Mouse (Mus musculus) limb, embryonic 13.5 days (tissue): Measurements from ENCODE around the gene Grin3b. TPM values are rescaled to one million over a fixed set of nuclear protein-coding genes. Genes with fewer than 3 reads are reported as not detected.

ENCODE experiments used
- ATAC-seq: fragments of 200-750 bp; cut with Nextera tagmentation; 2 replicates; pipeline ENCODE4 v1.8.0; 2017; ENCODE audit warnings: low read depth, moderate number of reproducible peaks, moderate TSS enrichment; ENCODE audit not compliant: low FRiP score
- H3K27ac ChIP-seq: fragments of 300-500 bp; sonication (generic); 2 replicates; pipeline ENCODE4 v1.5.1; 2015; ENCODE audit warnings: inconsistent platforms, mild to moderate bottlenecking, moderate library complexity
- H3K27me3 ChIP-seq: fragments of 300-500 bp; sonication (generic); 2 replicates; pipeline ENCODE4 v1.6.1; 2015; ENCODE audit warnings: mild to moderate bottlenecking, inconsistent platforms
- H3K36me3 ChIP-seq: fragments of 300-500 bp; sonication (generic); 2 replicates; pipeline ENCODE4 v1.6.1; 2015; ENCODE audit warnings: inconsistent platforms, mild to moderate bottlenecking, moderate library complexity
- H3K4me1 ChIP-seq: fragments of 300-500 bp; sonication (generic); 2 replicates; pipeline ENCODE4 v1.6.1; 2015; ENCODE audit warnings: inconsistent platforms
- H3K4me2 ChIP-seq: fragments of 300-500 bp; sonication (generic); replicated peaks from 2 replicates; pipeline ENCODE4 v1.6.1; 2015; ENCODE audit warnings: inconsistent platforms, mild to moderate bottlenecking, moderate library complexity
- H3K4me3 ChIP-seq: fragments of 300-500 bp; sonication (generic); 2 replicates; pipeline ENCODE4 v1.5.1; 2015; ENCODE audit warnings: moderate library complexity, mild to moderate bottlenecking, inconsistent platforms
- H3K9ac ChIP-seq: fragments of 300-500 bp; sonication (generic); 2 replicates; pipeline ENCODE4 v1.6.1; 2015; ENCODE audit warnings: mild to moderate bottlenecking, inconsistent platforms
- H3K9me3 ChIP-seq: fragments of 300-500 bp; sonication (generic); 2 replicates; pipeline ENCODE4 v1.6.1; 2016; ENCODE audit warnings: inconsistent platforms
- WGBS: fragments of 180-500 bp; shearing (Covaris S2); methylation state at CpG from one replicate; pipeline ENCODE4 v1.1.7; 2015; 5-methylcytosine and 5-hydroxymethylcytosine counted together
- polyA plus RNA-seq: library from polyadenylated mRNA; unstranded; fragments of >200 nt; fragmentation: Nextera tagmentation; extraction: Ambion mirVana; gene quantifications from 2 replicates; pipeline ENCODE4 v1.2.1, GENCODE M21; 2015

Grin3b gene
- polyA plus RNA-seq, 1 experiment from 2014 or later = 0.41 TPM

DNA sequence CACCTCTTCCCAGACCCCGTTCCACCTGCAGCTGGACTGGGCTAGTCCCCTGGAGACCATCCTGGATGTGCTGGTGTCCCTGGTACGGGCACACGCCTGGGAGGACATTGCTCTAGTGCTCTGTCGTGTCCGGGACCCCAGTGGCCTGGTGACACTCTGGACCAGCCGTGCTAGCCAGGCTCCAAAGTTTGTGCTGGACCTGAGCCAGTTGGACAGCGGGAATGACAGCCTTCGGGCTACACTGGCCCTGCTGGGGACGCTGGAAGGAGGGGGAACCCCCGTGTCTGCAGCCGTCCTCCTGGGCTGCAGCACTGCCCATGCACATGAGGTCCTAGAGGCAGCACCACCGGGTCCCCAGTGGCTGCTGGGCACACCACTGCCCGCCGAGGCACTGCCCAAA, 2.3 kb downstream of the Grin3b start:
- Histone ChIP-seq H3K27me3 (peaks cover 47% of the 10 kb centered on the region), H3K36me3 (peaks cover 53% of the 10 kb centered on the region), H3K9ac (0 out of 2 replicates have a peak overlapping the region, but pooled peaks have one; percentile 31), H3K27ac (no peak overlapping the region), H3K4me1 (peaks cover 20% of the 10 kb centered on the region), H3K4me2 (no peak overlapping the region), H3K9me3 (no peaks in the 10 kb centered on the region), H3K4me3 (no peak overlapping the region)
- ATAC-seq = no peak
- WGBS = 66% methylated on average over 14 of the region's 14 CpGs

- H3K27me3 ChIP-seq = peaks cover 37% of the 10 kb centered on the region
- ATAC-seq = no peak
- H3K4me2 ChIP-seq = no peak overlapping the region
- H3K9me3 ChIP-seq = no peaks in the 10 kb centered on the region
- peaks cover 55% of the 10 kb centered on the region for H3K36me3 ChIP-seq
- H3K27ac ChIP-seq = no peak overlapping the region
- WGBS = 88% methylated on average over 21 of the region's 21 CpGs
- H3K4me1 ChIP-seq = peaks cover 18% of the 10 kb centered on the region
- H3K9ac ChIP-seq = no peak overlapping the region
- no peak overlapping the region for H3K4me3 ChIP-seq
These were observed 3.6 kb downstream of the Grin3b start for GRCm38 (mm10) chr10:79974087-79974486.

DNA sequence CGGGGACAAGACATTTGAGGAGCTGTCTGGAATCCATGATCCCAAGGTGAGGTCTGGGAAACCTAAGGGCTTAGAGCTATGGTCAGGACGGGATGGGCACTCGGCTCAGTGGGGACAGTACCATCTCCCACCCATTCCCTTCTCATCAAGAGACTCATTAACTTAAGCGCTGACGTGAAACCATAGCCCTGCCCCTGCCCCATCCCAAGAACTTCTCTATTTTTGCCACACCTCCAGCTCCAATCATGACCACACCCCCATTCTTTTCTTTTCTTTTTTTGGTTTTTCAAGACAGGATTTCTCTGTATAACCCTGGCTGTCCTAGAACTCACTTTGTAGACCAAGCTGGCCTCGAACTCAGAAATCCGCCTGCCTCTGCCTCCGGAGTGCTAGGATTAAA, 4.2 kb downstream of the Grin3b start:
- Histone ChIP-seq H3K9me3 (no peaks in the 10 kb centered on the region), H3K9ac (no peak overlapping the region), H3K27ac (no peak overlapping the region), H3K27me3 (peaks cover 32% of the 10 kb centered on the region), H3K4me3 (no peak overlapping the region), H3K4me1 (peaks cover 13% of the 10 kb centered on the region), H3K36me3 (peaks cover 60% of the 10 kb centered on the region), H3K4me2 (no peak overlapping the region)
- 93% methylated on average over 8 of the region's 8 CpGs for WGBS
- ATAC-seq = no peak

GRCm38 (mm10) chr10:79976071-79976721, 5.7 kb downstream of the Grin3b start:
- WGBS = 85% methylated on average over 28 of the region's 28 CpGs
- Histone ChIP-seq H3K4me3 (no peak overlapping the region), H3K27me3 (peaks cover 20% of the 10 kb centered on the region), H3K27ac (no peak overlapping the region), H3K36me3 (peaks cover 74% of the 10 kb centered on the region), H3K4me1 (peaks cover 11% of the 10 kb centered on the region), H3K9ac (no peak overlapping the region), H3K4me2 (no peak overlapping the region), H3K9me3 (no peaks in the 10 kb centered on the region)
- no peak for ATAC-seq

DNA sequence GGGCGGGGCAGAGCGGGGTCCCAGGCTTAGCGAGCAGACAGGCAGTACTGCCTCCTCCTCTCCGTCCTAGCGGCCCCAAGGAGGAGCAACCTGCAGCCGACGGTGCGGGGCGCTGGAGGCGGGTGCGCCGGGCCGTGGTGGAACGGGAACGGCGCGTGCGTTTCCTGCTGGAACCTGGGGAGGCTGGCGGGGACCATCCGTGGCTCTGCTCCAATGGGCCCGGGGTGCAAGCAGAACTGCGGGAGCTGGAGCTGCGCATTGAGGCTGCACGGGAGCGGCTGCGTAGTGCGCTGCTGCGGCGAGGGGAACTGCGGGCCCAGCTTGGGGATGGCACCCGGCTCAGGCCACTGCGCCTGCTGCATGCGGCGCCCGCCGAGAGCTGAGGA, 6.2 kb downstream of the Grin3b start:
- no peaks in the 10 kb centered on the region for H3K9me3 ChIP-seq
- H3K27ac ChIP-seq = no peak overlapping the region
- H3K4me3 ChIP-seq = no peak overlapping the region
- WGBS = 77% methylated on average over 36 of the region's 36 CpGs
- H3K27me3 ChIP-seq = peaks cover 15% of the 10 kb centered on the region
- no peak overlapping the region for H3K4me2 ChIP-seq
- H3K4me1 ChIP-seq = peaks cover 13% of the 10 kb centered on the region; the same call in 1 of the 2 replicates
- no peak for ATAC-seq
- no peak overlapping the region for H3K9ac ChIP-seq
- H3K36me3 ChIP-seq = peaks cover 79% of the 10 kb centered on the region

DNA sequence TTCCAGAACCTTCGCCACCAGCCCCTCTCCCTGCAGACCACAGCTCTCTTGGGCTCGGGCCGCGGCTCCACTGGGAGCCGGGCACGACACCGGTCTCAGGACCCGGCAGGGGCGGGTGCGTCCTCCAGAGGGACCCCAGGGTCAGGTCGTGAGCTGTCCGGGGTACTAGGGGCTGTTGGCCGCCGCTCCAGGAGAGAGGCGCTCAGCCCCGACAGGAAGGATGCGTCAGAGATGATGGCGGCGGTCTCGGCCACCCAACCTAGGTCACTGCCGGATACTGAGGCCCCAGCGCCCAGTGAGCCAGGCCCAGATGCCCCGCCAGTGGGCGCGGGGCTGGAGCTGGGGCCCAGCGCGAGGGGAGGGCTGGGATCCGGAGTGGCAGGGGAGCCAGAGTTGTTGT, 6.8 kb downstream of the Grin3b start:
- Histone ChIP-seq H3K9ac (no peak overlapping the region), H3K36me3 (peaks cover 79% of the 10 kb centered on the region), H3K4me3 (no peak overlapping the region), H3K4me1 (peaks cover 16% of the 10 kb centered on the region), H3K27ac (no peak overlapping the region), H3K27me3 (peaks cover 9% of the 10 kb centered on the region), H3K4me2 (no peak overlapping the region), H3K9me3 (no peaks in the 10 kb centered on the region)
- WGBS = 86% methylated on average over 27 of the region's 28 CpGs
- no peak for ATAC-seq

GRCm38 (mm10) chr10:79978061-79978460, 7.5 kb downstream of the Grin3b start:
- Histone ChIP-seq H3K9ac (no peak overlapping the region), H3K4me3 (no peak overlapping the region), H3K9me3 (no peaks in the 10 kb centered on the region), H3K36me3 (peaks cover 79% of the 10 kb centered on the region), H3K27ac (no peak overlapping the region), H3K4me1 (peaks cover 23% of the 10 kb centered on the region), H3K4me2 (no peak overlapping the region), H3K27me3 (peaks cover 1% of the 10 kb centered on the region; the same call in 1 of the 2 replicates)
- no peak for ATAC-seq
- WGBS = 94% methylated on average over 20 of the region's 21 CpGs

GRCm38 (mm10) chr10:79979401-79980155, 9.1 kb downstream of the Grin3b start:
- no peak for ATAC-seq
- no peak overlapping the region for H3K4me2 ChIP-seq
- no peak overlapping the region for H3K4me3 ChIP-seq
- WGBS = 92% methylated on average over 22 of the region's 22 CpGs
- no peaks in the 10 kb centered on the region for H3K9me3 ChIP-seq
- no peaks in the 10 kb centered on the region for H3K27me3 ChIP-seq
- no peak overlapping the region for H3K27ac ChIP-seq
- H3K36me3 ChIP-seq = peaks cover 67% of the 10 kb centered on the region
- H3K9ac ChIP-seq = peak overlapping the region; percentile 19; the same call in 1 of the 2 replicates
- peaks cover 29% of the 10 kb centered on the region for H3K4me1 ChIP-seq

DNA sequence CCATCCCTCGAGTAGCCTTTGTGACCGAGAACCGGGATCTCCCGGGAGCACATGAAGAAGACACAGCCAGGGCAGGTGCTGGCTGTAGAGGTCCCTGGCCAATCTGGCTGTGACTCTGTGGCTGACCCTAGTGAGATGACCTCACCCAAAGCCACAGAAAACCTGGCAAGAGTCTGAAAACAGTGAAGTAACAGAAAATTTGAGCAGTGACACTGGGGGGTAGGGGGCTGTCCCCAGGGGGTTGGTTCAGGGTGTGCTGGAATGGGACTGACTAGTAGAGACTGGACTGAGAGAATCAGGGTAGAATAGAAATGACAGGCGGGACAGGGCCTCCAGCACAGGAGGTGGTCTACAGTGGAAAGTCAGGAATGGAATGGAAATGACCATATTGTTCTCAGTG, 12.7 kb downstream of the Grin3b start:
- Histone ChIP-seq H3K27me3 (no peaks in the 10 kb centered on the region), H3K4me1 (peaks cover 55% of the 10 kb centered on the region), H3K9me3 (no peaks in the 10 kb centered on the region), H3K36me3 (peaks cover 32% of the 10 kb centered on the region), H3K9ac (peak overlapping the region; percentile 92), H3K4me3 (peak overlapping the region; percentile 74), H3K4me2 (peak overlapping the region; percentile 89), H3K27ac (no peak overlapping the region)
- WGBS = 76% methylated on average over 5 of the region's 5 CpGs
- ATAC-seq = no peak

DNA sequence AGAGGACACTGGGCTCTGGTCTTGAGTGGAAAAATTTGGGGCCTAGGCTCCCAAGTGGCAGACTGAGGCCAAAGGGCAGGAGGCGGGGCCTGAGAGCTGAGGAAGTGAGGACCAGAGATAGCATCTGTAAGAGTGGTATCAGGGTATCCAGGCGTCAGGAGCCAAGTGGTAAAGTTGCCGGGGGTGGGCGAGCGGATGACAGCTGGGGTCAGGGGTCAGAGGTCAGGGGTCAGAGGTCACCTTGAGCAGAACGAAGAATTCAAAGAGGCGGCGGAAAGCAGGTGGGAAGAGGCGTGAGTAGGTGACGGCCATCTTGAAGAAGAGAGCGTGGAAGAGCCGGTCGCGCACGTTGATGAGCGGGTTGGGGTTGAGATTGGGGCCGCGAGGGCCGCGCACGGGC, 13.2 kb downstream of the Grin3b start:
- no peaks in the 10 kb centered on the region for H3K9me3 ChIP-seq
- under 1% methylated on average over 21 of the region's 21 CpGs for WGBS
- H3K4me3 ChIP-seq = peak overlapping the region; percentile 74
- peak overlapping the region; percentile 96 for H3K27ac ChIP-seq
- H3K27me3 ChIP-seq = no peaks in the 10 kb centered on the region
- peaks cover 28% of the 10 kb centered on the region for H3K36me3 ChIP-seq
- peak overlapping the region; percentile 92 for H3K9ac ChIP-seq
- H3K4me1 ChIP-seq = peaks cover 57% of the 10 kb centered on the region
- peak overlapping the region; percentile 89 for H3K4me2 ChIP-seq
- no peak for ATAC-seq

- ATAC-seq = peak; percentile 77
- peak within 1 kb of the TSS; percentile 92 for H3K9ac ChIP-seq
- no peaks in the 10 kb centered on the region for H3K27me3 ChIP-seq
- peak within 1 kb of the TSS; percentile 97 for H3K27ac ChIP-seq
- peak within 1 kb of the TSS; percentile 89 for H3K4me2 ChIP-seq
- peak within 1 kb of the TSS; percentile 74 for H3K4me3 ChIP-seq
- no peaks in the 10 kb centered on the region for H3K9me3 ChIP-seq
- H3K36me3 ChIP-seq = peaks cover 21% of the 10 kb centered on the region
- peaks cover 63% of the 10 kb centered on the region for H3K4me1 ChIP-seq
- 0% methylated on average over 32 of the region's 49 CpGs for WGBS
These were observed 13.8 kb downstream of the Grin3b start, which contains the start of gene Tmem259 for GRCm38 (mm10) chr10:79984195-79984816. Gene Tmem259 (minus strand): TSS chr10:79984330.

- peaks cover 18% of the 10 kb centered on the region for H3K36me3 ChIP-seq
- WGBS = under 1% methylated on average over 22 of the region's 22 CpGs
- ATAC-seq = peak; percentile 93
- H3K4me2 ChIP-seq = peak overlapping the region; percentile 89
- H3K4me3 ChIP-seq = peak overlapping the region; percentile 74
- no peaks in the 10 kb centered on the region for H3K9me3 ChIP-seq
- H3K27me3 ChIP-seq = no peaks in the 10 kb centered on the region
- peaks cover 69% of the 10 kb centered on the region for H3K4me1 ChIP-seq
- H3K27ac ChIP-seq = peak overlapping the region; percentile 97
- H3K9ac ChIP-seq = peak overlapping the region; percentile 92
These were observed 14.4 kb downstream of the Grin3b start for GRCm38 (mm10) chr10:79984871-79985270.
